Mouse (Mus musculus): Measurements from ENCODE around the gene Nckap5. TPM values are rescaled to one million over a fixed set of nuclear protein-coding genes. Genes with fewer than 3 reads are reported as not detected.

Nckap5 gene
- polyA plus RNA-seq, 1 experiment from 2014 or later = 10.9 TPM

- H3K27me3 ChIP-seq (ENCODE audit: control insufficient read depth, insufficient read depth, low read depth, low read length) = no peaks in the 10 kb centered on the region
- no peak overlapping the region for H3K4me2 ChIP-seq (ENCODE audit: low read length)
- H3K36me3 ChIP-seq (ENCODE audit: control insufficient read depth, insufficient read depth, low read length) = no peaks in the 10 kb centered on the region
- no peak overlapping the region for H3K27ac ChIP-seq (ENCODE audit: low read length)
- H3K9me3 ChIP-seq (replicated peaks; ENCODE audit: control insufficient read depth, low read length, poor library complexity, severe bottlenecking) = no peaks in the 10 kb centered on the region
- ATAC-seq = peak; percentile 62; the same call in 1 of the 2 replicates
- H3K9ac ChIP-seq (ENCODE audit: low read depth, low read length) = no peak overlapping the region
- WGBS = 57% methylated on average over 5 of the region's 5 CpGs
- H3K4me3 ChIP-seq (ENCODE audit: low read depth, low read length) = no peak overlapping the region
- H3K4me1 ChIP-seq (ENCODE audit: control insufficient read depth, insufficient read depth, low read length) = no peaks in the 10 kb centered on the region
These were observed 187.8 kb downstream of the Nckap5 start for GRCm38 (mm10) chr1:126642751-126643150.

GRCm38 (mm10) chr1:126639463-126639862, 191.1 kb downstream of the Nckap5 start:
- ATAC-seq = no peak
- no peaks in the 10 kb centered on the region for H3K4me1 ChIP-seq (ENCODE audit: control insufficient read depth, insufficient read depth, low read length)

DNA sequence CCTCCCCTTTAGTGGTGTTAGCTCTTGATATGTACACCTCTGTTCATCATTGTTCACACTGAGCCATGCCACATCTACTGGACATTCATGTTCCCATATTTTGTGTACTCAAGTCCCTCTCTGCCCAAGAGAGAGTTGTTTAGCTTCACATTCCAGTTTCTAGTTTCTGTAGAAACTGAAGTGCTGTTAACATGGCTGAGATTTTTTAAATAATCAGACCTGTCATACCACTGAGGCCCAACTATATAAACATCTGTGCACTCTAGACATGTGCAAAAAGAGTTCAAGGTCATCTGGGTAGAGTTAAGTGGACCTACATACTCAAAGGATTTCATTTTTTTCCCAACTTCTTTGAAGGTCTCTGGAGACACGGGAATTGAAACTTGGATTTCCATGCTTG, 193.1 kb downstream of the Nckap5 start:
- Histone ChIP-seq H3K36me3 (ENCODE audit: control insufficient read depth, insufficient read depth, low read length) (no peaks in the 10 kb centered on the region), H3K4me3 (ENCODE audit: low read depth, low read length) (no peak overlapping the region), H3K4me1 (ENCODE audit: control insufficient read depth, insufficient read depth, low read length) (no peaks in the 10 kb centered on the region), H3K9me3 (replicated peaks; ENCODE audit: control insufficient read depth, low read length, poor library complexity, severe bottlenecking) (no peaks in the 10 kb centered on the region), H3K4me2 (ENCODE audit: low read length) (no peak overlapping the region), H3K27ac (ENCODE audit: low read length) (no peak overlapping the region), H3K9ac (ENCODE audit: low read depth, low read length) (no peak overlapping the region), H3K27me3 (ENCODE audit: control insufficient read depth, insufficient read depth, low read depth, low read length) (no peaks in the 10 kb centered on the region)
- no peak for ATAC-seq
- 92% methylated on average over 1 of the region's 1 CpGs for WGBS

More at GRCm38 (mm10) chr1:126639463-126639862, 191.1 kb downstream of the Nckap5 start:
- Histone ChIP-seq H3K9me3 (replicated peaks; ENCODE audit: control insufficient read depth, low read length, poor library complexity, severe bottlenecking) (no peaks in the 10 kb centered on the region), H3K27me3 (ENCODE audit: control insufficient read depth, insufficient read depth, low read depth, low read length) (no peaks in the 10 kb centered on the region), H3K4me2 (ENCODE audit: low read length) (no peak overlapping the region), H3K27ac (ENCODE audit: low read length) (no peak overlapping the region), H3K9ac (ENCODE audit: low read depth, low read length) (no peak overlapping the region), H3K36me3 (ENCODE audit: control insufficient read depth, insufficient read depth, low read length) (no peaks in the 10 kb centered on the region), H3K4me3 (ENCODE audit: low read depth, low read length) (no peak overlapping the region)
- whole genome bisulfite sequencing = 89% methylated on average over 2 of the region's 2 CpGs

- Histone ChIP-seq H3K4me1 (ENCODE audit: control insufficient read depth, insufficient read depth, low read length) (no peaks in the 10 kb centered on the region), H3K4me2 (ENCODE audit: low read length) (no peak overlapping the region), H3K4me3 (ENCODE audit: low read depth, low read length) (no peak overlapping the region), H3K27me3 (ENCODE audit: control insufficient read depth, insufficient read depth, low read depth, low read length) (no peaks in the 10 kb centered on the region), H3K27ac (ENCODE audit: low read length) (no peak overlapping the region), H3K9ac (ENCODE audit: low read depth, low read length) (no peak overlapping the region), H3K9me3 (replicated peaks; ENCODE audit: control insufficient read depth, low read length, poor library complexity, severe bottlenecking) (no peaks in the 10 kb centered on the region), H3K36me3 (ENCODE audit: control insufficient read depth, insufficient read depth, low read length) (no peaks in the 10 kb centered on the region)
- ATAC-seq = no peak
- WGBS = 77% methylated on average over 3 of the region's 3 CpGs
These were observed 204.4 kb downstream of the Nckap5 start for GRCm38 (mm10) chr1:126626206-126626605.

DNA sequence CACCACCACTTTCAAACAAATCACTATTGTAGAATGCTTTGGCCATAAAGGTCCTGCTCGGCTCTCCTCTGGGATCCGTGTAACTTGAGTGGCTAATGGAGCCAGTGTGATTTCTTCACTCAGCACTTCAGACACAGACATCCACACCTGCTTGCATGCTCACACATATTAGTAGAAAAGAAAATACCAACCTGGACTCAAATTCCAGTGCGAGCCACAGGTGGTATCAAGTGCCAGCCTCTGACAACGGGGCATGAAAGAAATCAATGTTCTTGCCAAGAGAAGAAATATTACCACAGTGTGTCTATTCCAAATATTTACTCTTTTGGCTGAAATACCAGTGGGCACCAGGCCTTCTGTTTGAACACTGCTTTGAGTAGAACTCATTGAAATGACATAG, 208.6 kb downstream of the Nckap5 start:
- ATAC-seq = no peak
- Histone ChIP-seq H3K27ac (ENCODE audit: low read length) (no peak overlapping the region), H3K4me3 (ENCODE audit: low read depth, low read length) (no peak overlapping the region), H3K4me1 (ENCODE audit: control insufficient read depth, insufficient read depth, low read length) (no peaks in the 10 kb centered on the region), H3K36me3 (ENCODE audit: control insufficient read depth, insufficient read depth, low read length) (no peaks in the 10 kb centered on the region), H3K27me3 (ENCODE audit: control insufficient read depth, insufficient read depth, low read depth, low read length) (no peaks in the 10 kb centered on the region), H3K9ac (ENCODE audit: low read depth, low read length) (no peak overlapping the region), H3K4me2 (ENCODE audit: low read length) (no peak overlapping the region), H3K9me3 (replicated peaks; ENCODE audit: control insufficient read depth, low read length, poor library complexity, severe bottlenecking) (no peaks in the 10 kb centered on the region)
- 92% methylated on average over 4 of the region's 4 CpGs for WGBS

DNA sequence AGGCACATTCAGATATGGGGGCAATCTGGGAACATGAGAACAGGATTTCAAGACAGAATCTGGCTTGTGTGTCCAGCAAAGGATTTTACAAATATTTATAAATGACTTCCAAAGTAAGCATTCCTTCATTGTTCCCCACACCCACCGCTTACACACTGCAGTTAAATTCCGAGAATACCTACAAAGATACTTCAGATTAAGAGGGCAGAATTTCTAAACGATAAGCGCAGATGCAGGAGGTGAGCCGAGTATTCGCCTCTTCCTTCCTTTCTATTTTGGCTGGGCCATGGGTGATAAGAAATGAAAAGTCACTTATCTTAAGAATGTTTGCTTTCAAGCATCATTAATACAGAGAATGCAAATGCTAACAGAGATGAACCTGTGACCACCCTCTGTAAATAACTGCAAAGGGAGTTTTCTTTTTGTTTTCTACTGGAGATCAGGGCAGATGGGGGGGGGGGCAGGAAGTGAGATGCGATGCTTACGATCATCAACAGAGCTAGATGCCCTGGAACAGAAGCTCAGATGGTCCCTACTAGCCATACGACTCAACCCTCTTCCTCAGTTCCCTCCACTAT, 213.0 kb downstream of the Nckap5 start:
- Histone ChIP-seq H3K27ac (ENCODE audit: low read length) (no peak overlapping the region), H3K9me3 (replicated peaks; ENCODE audit: control insufficient read depth, low read length, poor library complexity, severe bottlenecking) (no peaks in the 10 kb centered on the region; the same call in 1 of the 2 replicates), H3K4me2 (ENCODE audit: low read length) (no peak overlapping the region), H3K9ac (ENCODE audit: low read depth, low read length) (no peak overlapping the region), H3K27me3 (ENCODE audit: control insufficient read depth, insufficient read depth, low read depth, low read length) (no peaks in the 10 kb centered on the region), H3K4me3 (ENCODE audit: low read depth, low read length) (no peak overlapping the region), H3K36me3 (ENCODE audit: control insufficient read depth, insufficient read depth, low read length) (0 out of 2 replicates have a peak, but pooled peaks cover 2% of the 10 kb centered on the region), H3K4me1 (ENCODE audit: control insufficient read depth, insufficient read depth, low read length) (no peaks in the 10 kb centered on the region)
- WGBS = 89% methylated on average over 9 of the region's 9 CpGs
- ATAC-seq = no peak

GRCm38 (mm10) chr1:126616964-126617363, 213.6 kb downstream of the Nckap5 start:
- H3K27ac ChIP-seq (ENCODE audit: low read length) = no peak overlapping the region
- H3K4me1 ChIP-seq (ENCODE audit: control insufficient read depth, insufficient read depth, low read length) = no peaks in the 10 kb centered on the region
- H3K9ac ChIP-seq (ENCODE audit: low read depth, low read length) = no peak overlapping the region
- H3K4me3 ChIP-seq (ENCODE audit: low read depth, low read length) = no peak overlapping the region
- no peaks in the 10 kb centered on the region for H3K27me3 ChIP-seq (ENCODE audit: control insufficient read depth, insufficient read depth, low read depth, low read length)
- no peak overlapping the region for H3K4me2 ChIP-seq (ENCODE audit: low read length)
- H3K9me3 ChIP-seq (replicated peaks; ENCODE audit: control insufficient read depth, low read length, poor library complexity, severe bottlenecking) = no peaks in the 10 kb centered on the region; the same call in 1 of the 2 replicates
- ATAC-seq = no peak
- WGBS = 85% methylated on average over 5 of the region's 5 CpGs
- H3K36me3 ChIP-seq (ENCODE audit: control insufficient read depth, insufficient read depth, low read length) = 0 out of 2 replicates have a peak, but pooled peaks cover 2% of the 10 kb centered on the region

DNA sequence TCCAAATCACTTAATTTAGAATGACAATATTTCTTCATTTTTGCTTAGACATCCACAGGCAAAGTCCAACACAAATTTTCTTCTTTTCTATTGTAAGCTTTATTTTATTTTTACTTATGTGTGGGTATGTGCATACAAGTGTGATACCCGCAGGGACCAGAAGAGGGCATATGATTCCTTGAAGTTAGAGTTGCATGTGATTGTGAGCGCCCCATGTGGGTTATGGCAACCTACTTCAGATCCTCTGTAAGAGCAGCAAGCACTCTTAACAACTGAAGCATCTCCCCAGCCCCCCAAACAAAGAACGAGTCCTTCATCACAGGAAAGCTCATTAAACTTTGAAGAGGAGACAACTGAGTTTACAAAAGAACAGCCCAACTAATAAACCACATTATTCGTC, 217.7 kb downstream of the Nckap5 start:
- Histone ChIP-seq H3K27ac (ENCODE audit: low read length) (no peak overlapping the region), H3K4me2 (ENCODE audit: low read length) (no peak overlapping the region), H3K4me1 (ENCODE audit: control insufficient read depth, insufficient read depth, low read length) (no peaks in the 10 kb centered on the region), H3K9ac (ENCODE audit: low read depth, low read length) (no peak overlapping the region), H3K27me3 (ENCODE audit: control insufficient read depth, insufficient read depth, low read depth, low read length) (no peaks in the 10 kb centered on the region), H3K4me3 (ENCODE audit: low read depth, low read length) (no peak overlapping the region), H3K9me3 (replicated peaks; ENCODE audit: control insufficient read depth, low read length, poor library complexity, severe bottlenecking) (no peaks in the 10 kb centered on the region; the same call in 1 of the 2 replicates), H3K36me3 (ENCODE audit: control insufficient read depth, insufficient read depth, low read length) (0 out of 2 replicates have a peak, but pooled peaks cover 2% of the 10 kb centered on the region)
- no peak for ATAC-seq
- WGBS = 84% methylated on average over 4 of the region's 4 CpGs

- 88% methylated on average over 4 of the region's 4 CpGs for WGBS
These were observed 222.0 kb downstream of the Nckap5 start for GRCm38 (mm10) chr1:126608586-126608985.

More at GRCm38 (mm10) chr1:126608586-126608985, 222.0 kb downstream of the Nckap5 start:
- no peaks in the 10 kb centered on the region for H3K4me1 ChIP-seq (ENCODE audit: control insufficient read depth, insufficient read depth, low read length)
- H3K36me3 ChIP-seq (ENCODE audit: control insufficient read depth, insufficient read depth, low read length) = no peaks in the 10 kb centered on the region
- H3K9ac ChIP-seq (ENCODE audit: low read depth, low read length) = no peak overlapping the region
- H3K27ac ChIP-seq (ENCODE audit: low read length) = no peak overlapping the region
- H3K4me2 ChIP-seq (ENCODE audit: low read length) = no peak overlapping the region
- H3K4me3 ChIP-seq (ENCODE audit: low read depth, low read length) = no peak overlapping the region
- no peaks in the 10 kb centered on the region for H3K27me3 ChIP-seq (ENCODE audit: control insufficient read depth, insufficient read depth, low read depth, low read length)
- ATAC-seq = no peak
- H3K9me3 ChIP-seq (replicated peaks; ENCODE audit: control insufficient read depth, low read length, poor library complexity, severe bottlenecking) = no peaks in the 10 kb centered on the region

Data from midbrain, embryonic 16.5 days (tissue).